Mouse (Mus musculus): Measurements from ENCODE around the gene Cth. TPM values are rescaled to one million over a fixed set of nuclear protein-coding genes. Genes with fewer than 3 reads are reported as not detected.
A peak's percentile ranks its signal among the peaks of the same experiment; 100 is the strongest.

Gene Cth
- polyA plus RNA-seq, 1 experiment, result not detected

GRCm38 (mm10) chr3:157883085-157883484 lies 41.8 kb downstream of the Cth start:
- Histone ChIP-seq H3K4me3 (ENCODE audit: insufficient read depth, low read length) (no peak overlapping the region), H3K27ac (ENCODE audit: insufficient read depth, low read depth, low read length) (no peak overlapping the region), H3K4me1 (ENCODE audit: control insufficient read depth, insufficient read depth, low read length) (peaks cover 17% of the 10 kb centered on the region)
- TF ChIP-seq POLR2A (IDR thresholded peaks at IDR 0.05; ENCODE audit: borderline replicate concordance, low read depth, low read length), result no peak
- TF ChIP-seq CTCF (IDR thresholded peaks at IDR 0.05; ENCODE audit: low read depth, low read length), result no peak

GRCm38 (mm10) chr3:157881992-157882391 lies 42.9 kb downstream of the Cth start:
- TF ChIP-seq POLR2A (IDR thresholded peaks at IDR 0.05; ENCODE audit: borderline replicate concordance, low read depth, low read length) (no peak), CTCF (IDR thresholded peaks at IDR 0.05; ENCODE audit: low read depth, low read length) (no peak)
- H3K27ac ChIP-seq (ENCODE audit: insufficient read depth, low read depth, low read length), result no peak overlapping the region
- H3K4me1 ChIP-seq (ENCODE audit: control insufficient read depth, insufficient read depth, low read length), result peaks cover 19% of the 10 kb centered on the region
- H3K4me3 ChIP-seq (ENCODE audit: insufficient read depth, low read length), result no peak overlapping the region

- Histone ChIP-seq H3K27ac (ENCODE audit: insufficient read depth, low read depth, low read length) (no peak overlapping the region), H3K4me3 (ENCODE audit: insufficient read depth, low read length) (no peak overlapping the region), H3K4me1 (ENCODE audit: control insufficient read depth, insufficient read depth, low read length) (peaks cover 19% of the 10 kb centered on the region)
- TF ChIP-seq POLR2A (IDR thresholded peaks at IDR 0.05; ENCODE audit: borderline replicate concordance, low read depth, low read length) (no peak), CTCF (IDR thresholded peaks at IDR 0.05; ENCODE audit: low read depth, low read length) (no peak)
Measured at GRCm38 (mm10) chr3:157880983-157881382, 43.9 kb downstream of the Cth start.

GRCm38 (mm10) chr3:157877847-157878246 lies 47.0 kb downstream of the Cth start:
- no peak overlapping the region for H3K4me3 ChIP-seq (ENCODE audit: insufficient read depth, low read length)
- TF ChIP-seq POLR2A (IDR thresholded peaks at IDR 0.05; ENCODE audit: borderline replicate concordance, low read depth, low read length) (no peak), CTCF (IDR thresholded peaks at IDR 0.05; ENCODE audit: low read depth, low read length) (no peak)
- H3K4me1 ChIP-seq (ENCODE audit: control insufficient read depth, insufficient read depth, low read length), result peaks cover 7% of the 10 kb centered on the region
- H3K27ac ChIP-seq (ENCODE audit: insufficient read depth, low read depth, low read length), result peak overlapping the region; percentile 35; the same call in 1 of the 2 replicates

GRCm38 (mm10) chr3:157876439-157877156 lies 48.3 kb downstream of the Cth start:
- no peak for TF ChIP-seq POLR2A (IDR thresholded peaks at IDR 0.05; ENCODE audit: borderline replicate concordance, low read depth, low read length)
- TF ChIP-seq CTCF (IDR thresholded peaks at IDR 0.05; ENCODE audit: low read depth, low read length), result no peak
- Histone ChIP-seq H3K27ac (ENCODE audit: insufficient read depth, low read depth, low read length) (no peak overlapping the region), H3K4me3 (ENCODE audit: insufficient read depth, low read length) (no peak overlapping the region), H3K4me1 (ENCODE audit: control insufficient read depth, insufficient read depth, low read length) (peaks cover 7% of the 10 kb centered on the region)

GRCm38 (mm10) chr3:157872897-157873296 lies 52.0 kb downstream of the Cth start:
- TF ChIP-seq POLR2A (IDR thresholded peaks at IDR 0.05; ENCODE audit: borderline replicate concordance, low read depth, low read length), result no peak
- no peak for TF ChIP-seq CTCF (IDR thresholded peaks at IDR 0.05; ENCODE audit: low read depth, low read length)
- no peak overlapping the region for H3K4me3 ChIP-seq (ENCODE audit: insufficient read depth, low read length)
- peaks cover 2% of the 10 kb centered on the region for H3K4me1 ChIP-seq (ENCODE audit: control insufficient read depth, insufficient read depth, low read length)
- no peak overlapping the region for H3K27ac ChIP-seq (ENCODE audit: insufficient read depth, low read depth, low read length)

- no peak overlapping the region for H3K27ac ChIP-seq (ENCODE audit: insufficient read depth, low read depth, low read length)
- no peak overlapping the region for H3K4me3 ChIP-seq (ENCODE audit: insufficient read depth, low read length)
- no peaks in the 10 kb centered on the region for H3K4me1 ChIP-seq (ENCODE audit: control insufficient read depth, insufficient read depth, low read length)
- TF ChIP-seq POLR2A (IDR thresholded peaks at IDR 0.05; ENCODE audit: borderline replicate concordance, low read depth, low read length), result no peak
- TF ChIP-seq CTCF (IDR thresholded peaks at IDR 0.05; ENCODE audit: low read depth, low read length), result no peak
Measured at GRCm38 (mm10) chr3:157867836-157868235, 57.0 kb downstream of the Cth start.

GRCm38 (mm10) chr3:157866251-157866650 lies 58.6 kb downstream of the Cth start:
- H3K27ac ChIP-seq (ENCODE audit: insufficient read depth, low read depth, low read length), result no peak overlapping the region
- H3K4me1 ChIP-seq (ENCODE audit: control insufficient read depth, insufficient read depth, low read length), result no peaks in the 10 kb centered on the region
- TF ChIP-seq CTCF (IDR thresholded peaks at IDR 0.05; ENCODE audit: low read depth, low read length) (no peak), POLR2A (IDR thresholded peaks at IDR 0.05; ENCODE audit: borderline replicate concordance, low read depth, low read length) (no peak)
- no peak overlapping the region for H3K4me3 ChIP-seq (ENCODE audit: insufficient read depth, low read length)

GRCm38 (mm10) chr3:157865848-157866247 lies 59.0 kb downstream of the Cth start:
- no peak overlapping the region for H3K4me3 ChIP-seq (ENCODE audit: insufficient read depth, low read length)
- H3K27ac ChIP-seq (ENCODE audit: insufficient read depth, low read depth, low read length), result no peak overlapping the region
- H3K4me1 ChIP-seq (ENCODE audit: control insufficient read depth, insufficient read depth, low read length), result no peaks in the 10 kb centered on the region
- TF ChIP-seq POLR2A (IDR thresholded peaks at IDR 0.05; ENCODE audit: borderline replicate concordance, low read depth, low read length) (no peak), CTCF (IDR thresholded peaks at IDR 0.05; ENCODE audit: low read depth, low read length) (no peak)

GRCm38 (mm10) chr3:157865431-157865830 lies 59.4 kb downstream of the Cth start:
- H3K4me3 ChIP-seq (ENCODE audit: insufficient read depth, low read length), result no peak overlapping the region
- no peaks in the 10 kb centered on the region for H3K4me1 ChIP-seq (ENCODE audit: control insufficient read depth, insufficient read depth, low read length)
- TF ChIP-seq CTCF (IDR thresholded peaks at IDR 0.05; ENCODE audit: low read depth, low read length) (no peak), POLR2A (IDR thresholded peaks at IDR 0.05; ENCODE audit: borderline replicate concordance, low read depth, low read length) (no peak)
- H3K27ac ChIP-seq (ENCODE audit: insufficient read depth, low read depth, low read length), result no peak overlapping the region
